Mouse (Mus musculus): Measurements from ENCODE around the gene Ginm1. TPM values are rescaled to one million over a fixed set of nuclear protein-coding genes. Genes with fewer than 3 reads are reported as not detected.

The Ginm1 gene
- 75.2 TPM for polyA plus RNA-seq (2021)

- in situ Hi-C loops (cut with MboI; ENCODE audit: low pct_unique_long_range_greater_than_20kb), result loop anchor here (25.0 kb wide), 1 partner anchor 1981 kb away; the partner anchor contains the start of genes Fbxo5 and Mtrf1l
- CTCF ChIA-PET, result interaction anchor here (0.7 to 0.8 kb wide), 2 partner anchors 9 to 17 kb away, joined by 3 read pairs; no protein-coding TSS in a partner anchor
- TF ChIP-seq CTCF (IDR thresholded peaks at IDR 0.05), result no peak
- peak; percentile 24 for DNase-seq (ENCODE audit: low read depth, low spot score)
- POLR2A ChIA-PET, result interaction anchor here (0.7 to 0.9 kb wide), 3 partner anchors 11 to 20 kb away, joined by 3 read pairs; no protein-coding TSS in a partner anchor
- peak; percentile 72 for ATAC-seq
- no peaks in the 10 kb centered on the region for H3K27me3 ChIP-seq
Measured at GRCm38 (mm10) chr10:7792751-7793385, at the start of gene Ginm1, which contains the start of gene Ppil4. Gene Ginm1 (minus strand): TSS chr10:7792824. Gene Ppil4 (plus strand): TSS chr10:7792891.

- H3K27me3 ChIP-seq, result no peaks in the 10 kb centered on the region
- no peak for DNase-seq (ENCODE audit: low read depth, low spot score)
- in situ Hi-C loops (cut with MboI; ENCODE audit: low pct_unique_long_range_greater_than_20kb), result no loop called here
- ChIA-PET POLR2A (no interaction called here), CTCF (no interaction called here)
- ATAC-seq, result peak; percentile 39
- TF ChIP-seq CTCF (IDR thresholded peaks at IDR 0.05), result no peak
Measured at GRCm38 (mm10) chr10:7841571-7842080, 49.0 kb upstream of the Ginm1 start.

GRCm38 (mm10) chr10:7840785-7841184 is 48.2 kb upstream of the Ginm1 start:
- no peaks in the 10 kb centered on the region for H3K27me3 ChIP-seq
- no peak for TF ChIP-seq CTCF (IDR thresholded peaks at IDR 0.05)
- in situ Hi-C loops (cut with MboI; ENCODE audit: low pct_unique_long_range_greater_than_20kb), result no loop called here

GRCm38 (mm10) chr10:7840353-7840733 is 47.7 kb upstream of the Ginm1 start:
- ATAC-seq (no peak), DNase-seq (ENCODE audit: low read depth, low spot score) (no peak)
- ChIA-PET CTCF (no interaction called here), POLR2A (interaction anchor here (0.6 kb wide), 1 partner anchor 348 kb away, joined by 4 read pairs; no protein-coding TSS in a partner anchor)
- in situ Hi-C loops (cut with MboI; ENCODE audit: low pct_unique_long_range_greater_than_20kb), result no loop called here
- H3K27me3 ChIP-seq, result no peaks in the 10 kb centered on the region
- TF ChIP-seq CTCF (IDR thresholded peaks at IDR 0.05), result no peak

More at GRCm38 (mm10) chr10:7840785-7841184, 48.2 kb upstream of the Ginm1 start:
- CTCF ChIA-PET, result no interaction called here
- POLR2A ChIA-PET, result interaction anchor here (0.6 kb wide), 1 partner anchor 348 kb away, joined by 4 read pairs; no protein-coding TSS in a partner anchor
- no peak for DNase-seq (ENCODE audit: low read depth, low spot score)
- ATAC-seq, result no peak

- ChIA-PET POLR2A (no interaction called here), CTCF (no interaction called here)
- ATAC-seq (no peak), DNase-seq (ENCODE audit: low read depth, low spot score) (no peak)
- no peak for TF ChIP-seq CTCF (IDR thresholded peaks at IDR 0.05)
- H3K27me3 ChIP-seq, result no peaks in the 10 kb centered on the region
- in situ Hi-C loops (cut with MboI; ENCODE audit: low pct_unique_long_range_greater_than_20kb), result no loop called here
Measured at GRCm38 (mm10) chr10:7839551-7840352, 47.1 kb upstream of the Ginm1 start.

- in situ Hi-C loops (cut with MboI; ENCODE audit: low pct_unique_long_range_greater_than_20kb), result no loop called here
- ChIA-PET POLR2A (no interaction called here), CTCF (no interaction called here)
- H3K27me3 ChIP-seq, result no peaks in the 10 kb centered on the region
- DNase-seq (ENCODE audit: low read depth, low spot score) (no peak), ATAC-seq (no peak)
- no peak for TF ChIP-seq CTCF (IDR thresholded peaks at IDR 0.05)
Measured at GRCm38 (mm10) chr10:7838874-7839421, 46.3 kb upstream of the Ginm1 start.

GRCm38 (mm10) chr10:7838036-7838435 is 45.4 kb upstream of the Ginm1 start:
- H3K27me3 ChIP-seq, result no peaks in the 10 kb centered on the region
- no peak for DNase-seq (ENCODE audit: low read depth, low spot score)
- ChIA-PET POLR2A (no interaction called here), CTCF (no interaction called here)
- ATAC-seq, result no peak
- TF ChIP-seq CTCF (IDR thresholded peaks at IDR 0.05), result no peak
- in situ Hi-C loops (cut with MboI; ENCODE audit: low pct_unique_long_range_greater_than_20kb), result no loop called here

GRCm38 (mm10) chr10:7837446-7837845 is 44.8 kb upstream of the Ginm1 start:
- in situ Hi-C loops (cut with MboI; ENCODE audit: low pct_unique_long_range_greater_than_20kb), result no loop called here
- ATAC-seq, result no peak

GRCm38 (mm10) chr10:7836902-7837301 is 44.3 kb upstream of the Ginm1 start:
- in situ Hi-C loops (cut with MboI; ENCODE audit: low pct_unique_long_range_greater_than_20kb), result no loop called here
- CTCF ChIA-PET, result no interaction called here
- no peak for TF ChIP-seq CTCF (IDR thresholded peaks at IDR 0.05)
- ATAC-seq (no peak), DNase-seq (ENCODE audit: low read depth, low spot score) (no peak)
- POLR2A ChIA-PET, result no interaction called here
- H3K27me3 ChIP-seq, result no peaks in the 10 kb centered on the region

More at GRCm38 (mm10) chr10:7837446-7837845, 44.8 kb upstream of the Ginm1 start:
- H3K27me3 ChIP-seq, result no peaks in the 10 kb centered on the region
- no peak for DNase-seq (ENCODE audit: low read depth, low spot score)
- TF ChIP-seq CTCF (IDR thresholded peaks at IDR 0.05), result no peak
- POLR2A ChIA-PET, result no interaction called here
- CTCF ChIA-PET, result no interaction called here

GRCm38 (mm10) chr10:7834671-7835225 is 42.1 kb upstream of the Ginm1 start:
- DNase-seq (ENCODE audit: low read depth, low spot score) (no peak), ATAC-seq (no peak)
- no peak for TF ChIP-seq CTCF (IDR thresholded peaks at IDR 0.05)
- ChIA-PET CTCF (no interaction called here), POLR2A (no interaction called here)
- in situ Hi-C loops (cut with MboI; ENCODE audit: low pct_unique_long_range_greater_than_20kb), result no loop called here
- no peaks in the 10 kb centered on the region for H3K27me3 ChIP-seq

All from Patski (cell line).